Mouse (Mus musculus): Measurements from ENCODE around the gene Myocos.
"Not testable (repeated sequence)": the region's sequence is repeated elsewhere in the genome, so short reads cannot be mapped to it uniquely, and the experiment has no call there.

Gene Myocos

GRCm38 (mm10) chr1:162658119-162658518 lies at the start of gene Myocos:
Gene Myocos (minus strand): TSS chr1:162658219.
- DNase-seq: no peak

DNA sequence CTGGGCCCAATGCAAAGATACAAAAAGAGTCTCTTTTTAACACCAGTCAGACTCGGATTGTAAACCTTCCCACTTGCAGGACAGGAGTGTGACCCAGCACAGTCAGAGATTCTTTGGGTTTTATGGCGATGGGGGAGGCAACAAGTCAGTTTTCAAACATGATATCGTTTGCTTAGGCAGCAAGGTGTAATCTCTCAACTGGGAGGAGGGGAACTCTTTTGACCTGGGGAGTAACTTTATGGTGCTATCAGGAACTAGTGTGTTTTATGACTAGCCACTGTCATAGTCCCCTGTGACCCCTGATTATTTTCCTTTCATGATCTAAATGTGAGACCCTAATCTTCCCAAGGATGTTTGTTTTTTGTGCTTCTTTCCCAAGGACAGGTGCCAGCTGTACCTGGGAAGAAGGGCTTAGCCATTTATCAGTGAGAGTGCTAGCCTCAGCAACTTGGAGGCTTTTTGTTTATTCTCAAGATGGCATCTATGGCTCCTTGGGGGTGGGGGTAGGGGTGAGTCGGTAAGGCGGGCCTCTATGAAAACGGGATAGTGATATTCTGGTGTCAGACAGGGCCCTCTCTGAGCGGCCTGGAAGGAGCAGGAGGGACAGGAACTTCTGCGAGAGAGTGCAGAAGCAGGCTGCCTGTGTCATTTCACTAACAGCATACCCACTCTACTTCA lies 42.5 kb upstream of the Myocos start:
- DNase-seq: no peak

DNA sequence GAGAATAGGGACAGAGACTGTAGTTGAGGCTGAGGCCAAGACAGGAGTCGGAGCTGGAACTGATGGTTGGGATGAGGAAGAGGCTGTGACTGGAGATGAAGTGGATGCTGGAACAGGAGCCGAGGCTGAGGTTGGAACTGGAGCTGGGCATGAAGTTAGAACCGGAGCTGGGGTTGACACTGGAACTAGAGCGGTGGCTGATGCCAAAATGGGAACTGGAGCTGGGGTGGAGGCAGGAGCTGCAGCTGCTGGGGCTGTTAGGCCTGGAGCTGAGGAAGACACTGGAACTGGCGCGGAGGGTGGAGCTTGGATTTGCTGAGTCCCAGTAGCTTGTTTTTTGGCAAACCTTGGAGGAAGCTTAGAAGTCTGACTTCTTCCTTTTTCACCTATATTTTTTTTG lies 39.8 kb upstream of the Myocos start:
- no peak for DNase-seq

DNA sequence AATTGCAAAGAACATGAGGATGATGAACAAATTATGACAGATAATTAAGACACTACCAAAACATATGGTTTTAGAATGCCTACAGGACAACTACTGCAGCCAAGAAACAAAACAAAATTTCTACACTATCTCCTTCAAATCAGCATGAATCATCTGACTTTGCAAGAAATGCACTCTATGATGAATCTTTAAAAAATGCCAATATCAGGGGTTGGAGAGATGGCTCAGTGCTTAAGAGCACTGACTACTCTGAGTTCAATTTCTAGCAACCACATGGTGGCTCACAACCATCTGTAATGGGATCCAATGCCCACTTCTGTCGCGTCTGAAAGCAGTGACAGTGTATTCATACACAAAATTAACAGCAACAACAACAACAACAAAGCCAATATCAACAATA lies 35.7 kb upstream of the Myocos start:
- DNase-seq: no peak

DNA sequence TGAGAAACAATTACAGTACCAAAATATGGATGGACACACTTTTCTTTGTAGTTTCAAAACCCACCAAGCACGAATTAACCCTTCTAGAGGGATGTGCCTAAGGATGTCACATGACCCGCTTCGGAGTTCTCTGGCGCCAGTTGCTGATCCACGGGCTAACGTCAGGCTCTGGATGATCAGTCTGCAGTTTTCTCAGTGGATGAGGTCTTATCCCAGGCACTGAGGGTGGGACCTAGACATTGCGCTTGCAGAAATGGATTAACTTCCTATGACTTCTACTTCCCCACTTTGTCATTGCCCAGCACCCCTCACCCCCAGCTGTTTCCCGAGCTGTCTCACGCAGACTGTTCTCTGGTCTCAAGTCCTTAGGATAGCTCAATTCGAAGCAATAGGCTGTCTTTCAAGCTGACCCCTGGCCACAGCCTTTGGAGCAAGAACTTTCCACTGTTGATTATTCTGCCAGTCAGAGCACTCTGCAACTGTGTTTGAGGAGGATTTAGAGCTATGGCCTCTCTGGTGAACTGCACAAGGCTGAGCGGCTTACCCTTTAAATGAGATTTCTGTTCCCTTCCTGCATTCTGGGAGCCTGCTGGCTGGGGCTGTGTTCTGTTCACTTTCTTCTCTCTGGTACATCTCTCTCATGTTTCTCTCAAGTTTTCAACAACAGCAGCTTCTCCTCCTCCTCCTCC lies 7.6 kb upstream of the Myocos start:
- DNase-seq: peak; percentile 21

DNA sequence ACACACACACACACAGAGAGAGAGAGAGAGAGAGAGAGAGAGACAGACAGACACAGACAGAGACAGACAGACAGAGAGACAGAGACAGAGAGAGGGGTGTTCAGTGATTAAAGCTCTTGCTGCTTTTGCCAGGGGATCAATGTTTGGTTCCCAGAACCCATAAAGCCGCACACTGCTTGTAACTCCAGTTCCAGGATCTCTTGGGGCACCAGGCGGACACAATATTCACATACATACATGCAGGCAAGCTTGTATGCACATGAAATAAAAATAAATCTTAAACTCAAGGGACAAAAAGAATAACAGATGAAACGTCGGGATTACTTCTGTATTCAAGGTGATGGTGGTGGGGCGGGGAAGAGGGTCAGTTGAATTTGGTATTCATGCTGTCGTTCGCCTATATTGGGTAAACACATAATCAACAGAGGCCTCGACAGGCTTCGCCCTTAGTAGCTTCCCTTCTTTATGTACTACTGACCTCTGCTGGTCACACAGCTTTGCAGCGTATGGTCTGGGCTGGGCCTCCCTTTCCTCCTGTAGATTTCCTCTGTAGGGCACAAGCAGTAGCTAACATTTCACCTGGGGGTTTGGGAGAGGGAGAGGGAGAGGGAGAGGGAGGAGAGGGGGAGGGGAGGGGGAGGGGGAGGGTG lies 6.9 kb upstream of the Myocos start:
- peak; percentile 77 for DNase-seq

DNA sequence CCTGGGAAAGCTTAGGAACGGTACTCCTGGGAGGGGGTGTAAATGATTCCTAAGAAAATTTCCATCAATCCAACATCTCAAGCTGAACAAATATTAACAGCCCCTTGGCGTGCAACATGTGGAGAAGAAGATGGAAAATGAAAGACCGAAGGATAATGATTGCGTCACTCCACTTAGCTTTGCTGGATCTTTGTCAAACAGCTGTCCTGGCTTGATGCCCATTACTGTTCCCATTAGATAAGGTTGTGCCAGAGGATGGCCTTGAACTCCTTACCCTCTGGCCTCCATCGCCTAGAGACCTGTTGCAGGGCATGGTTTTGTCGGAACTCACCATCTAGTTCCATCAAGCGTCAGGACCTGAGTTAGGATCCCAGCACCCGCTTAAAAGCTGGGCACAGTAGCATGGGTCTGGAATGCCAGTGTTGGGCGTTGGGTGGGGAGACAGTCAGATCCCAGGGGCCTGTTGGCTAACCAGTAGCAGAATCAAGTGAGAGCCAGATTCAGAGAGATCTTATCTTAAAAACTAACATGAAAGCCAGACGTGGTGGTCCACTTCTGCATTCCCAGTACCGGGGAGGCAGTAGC lies 2.3 kb upstream of the Myocos start:
- no peak for DNase-seq

GRCm38 (mm10) chr1:162648416-162648815 lies 9.6 kb downstream of the Myocos start:
- no peak for DNase-seq

- DNase-seq: peak; percentile 62
Measured at GRCm38 (mm10) chr1:162646083-162646686, 11.8 kb downstream of the Myocos start.

GRCm38 (mm10) chr1:162643752-162644151 lies 14.3 kb downstream of the Myocos start:
- DNase-seq: no peak

DNA sequence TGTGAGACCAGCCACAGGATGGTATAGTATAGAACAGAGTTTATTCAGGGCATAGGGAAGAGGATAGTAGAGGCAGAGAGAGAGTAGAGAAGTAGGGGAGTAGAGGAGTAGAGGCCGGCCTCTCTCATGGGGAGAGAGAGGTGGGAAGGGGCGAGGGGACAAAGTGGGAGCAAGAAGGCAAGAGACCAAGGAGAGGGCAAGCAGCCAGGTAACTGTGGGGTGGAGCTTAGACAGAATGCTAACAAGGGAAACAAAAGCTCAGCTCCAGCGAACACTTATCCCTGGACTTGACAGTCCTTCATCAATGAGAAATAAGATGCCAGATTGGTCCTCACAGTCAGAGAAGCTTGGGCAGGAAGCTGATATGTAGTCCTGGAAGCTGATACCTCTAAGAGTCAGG lies 15.4 kb downstream of the Myocos start:
- no peak for DNase-seq

DNA sequence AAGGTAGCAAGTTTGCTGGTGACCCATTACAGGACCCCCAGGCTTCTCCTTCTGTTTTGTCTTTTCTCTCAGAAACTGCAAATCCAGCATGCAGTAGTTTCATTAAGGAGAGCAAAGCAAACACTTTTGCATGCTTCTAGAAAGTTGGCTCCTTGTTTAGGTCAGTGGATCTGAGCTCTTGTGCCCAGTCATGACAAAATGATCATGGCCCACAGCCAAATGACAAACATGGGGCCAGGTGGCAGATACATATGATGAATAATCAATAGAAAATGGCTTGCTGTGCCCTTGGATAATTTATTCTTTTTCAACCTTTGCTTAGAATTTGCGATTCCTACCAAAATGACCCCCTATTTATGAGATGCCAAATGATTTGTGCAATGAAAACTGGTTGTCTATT lies 18.2 kb downstream of the Myocos start:
- DNase-seq: no peak

- no peak for DNase-seq
Measured at GRCm38 (mm10) chr1:162639051-162639750, 18.8 kb downstream of the Myocos start, which contains the start of gene Myoc. Gene Myoc (plus strand): TSS chr1:162639155.

DNA sequence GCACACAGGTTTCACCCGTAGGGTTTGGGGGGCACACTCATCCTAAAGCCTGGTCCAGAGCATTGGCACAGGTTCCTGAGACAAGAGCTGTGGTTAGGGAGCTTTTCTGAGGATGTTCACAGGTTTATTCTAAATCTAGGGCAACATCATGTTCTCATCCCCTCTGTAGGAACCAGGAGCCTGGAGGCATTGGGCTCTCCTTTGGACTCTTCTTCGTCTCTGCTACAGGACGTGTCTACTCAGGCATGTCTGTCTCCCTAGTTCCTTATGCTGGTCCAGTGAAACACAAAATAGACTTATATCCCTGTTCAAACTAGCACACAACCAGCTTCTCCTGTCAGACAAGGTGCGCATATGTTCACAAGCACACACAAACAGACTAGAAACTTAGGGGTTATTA lies 19.5 kb downstream of the Myocos start:
- DNase-seq: no peak

DNA sequence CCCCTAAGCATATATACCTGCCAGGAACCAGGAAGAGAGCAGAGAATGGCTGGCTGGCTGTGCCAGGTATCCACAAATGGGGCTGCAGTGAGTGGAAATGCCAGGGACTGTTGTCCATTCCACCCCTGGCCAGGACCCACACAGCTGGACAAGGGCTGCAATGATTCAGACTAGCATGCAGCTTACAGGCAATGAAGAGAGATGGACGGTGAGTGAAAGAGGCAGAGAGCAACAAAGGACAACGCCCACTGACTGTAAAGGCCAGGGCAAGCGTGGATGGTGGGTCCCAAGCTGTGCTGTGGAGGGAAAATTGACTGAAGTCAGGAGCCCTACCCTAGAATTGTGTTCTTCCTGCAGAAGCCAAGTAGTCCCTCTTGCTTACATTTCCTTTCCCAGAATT lies 21.5 kb downstream of the Myocos start:
- no peak for DNase-seq

- not testable (repeated sequence) for DNase-seq
Measured at GRCm38 (mm10) chr1:162635291-162635931, 22.6 kb downstream of the Myocos start.

GRCm38 (mm10) chr1:162628326-162628725 lies 29.7 kb downstream of the Myocos start:
- not testable (repeated sequence) for DNase-seq

DNA sequence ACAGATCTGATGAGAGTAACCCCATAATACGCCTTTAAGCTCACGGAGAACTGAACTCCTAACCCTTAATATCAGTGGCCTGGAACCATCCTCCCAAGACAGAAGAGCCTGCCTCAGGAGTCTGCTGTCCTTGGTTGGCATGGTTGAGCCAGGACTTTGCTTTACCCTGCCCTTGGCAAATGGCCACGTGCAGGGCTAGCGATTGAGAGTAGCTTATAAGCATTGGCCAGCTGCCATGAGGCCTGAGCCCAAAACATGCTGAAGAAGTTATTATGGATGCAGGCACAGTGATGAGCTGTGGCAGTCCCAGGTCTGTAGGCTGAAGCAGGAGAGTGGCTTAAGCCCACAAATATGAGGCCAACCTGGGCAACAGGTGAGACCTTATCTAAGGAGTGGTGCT lies 30.2 kb downstream of the Myocos start:
- DNase-seq: not testable (repeated sequence)

- DNase-seq: peak; percentile 19
Measured at GRCm38 (mm10) chr1:162625229-162625628, 32.8 kb downstream of the Myocos start.

- no peak for DNase-seq
Measured at GRCm38 (mm10) chr1:162623895-162624294, 34.1 kb downstream of the Myocos start.

GRCm38 (mm10) chr1:162620487-162620886 lies 37.5 kb downstream of the Myocos start:
- DNase-seq: peak; percentile 52

DNA sequence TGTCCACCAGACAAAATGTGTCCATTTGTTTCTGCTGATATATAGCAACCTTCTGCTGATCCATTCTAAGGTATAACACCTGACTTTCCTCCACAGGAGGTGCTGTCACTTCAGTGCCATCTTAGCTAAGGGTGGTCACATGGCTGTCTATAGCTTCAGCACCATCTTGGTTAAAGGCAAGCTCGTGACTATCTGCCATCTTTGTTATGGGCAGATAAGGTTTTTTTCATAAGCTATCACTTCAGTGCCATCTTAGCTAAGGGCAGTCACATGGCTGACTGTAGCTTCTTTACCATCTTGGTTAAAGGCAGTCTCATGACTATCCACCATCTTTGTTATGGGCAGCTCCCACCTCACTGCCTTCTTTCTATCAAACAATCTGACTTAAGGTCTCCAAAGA lies 42.5 kb downstream of the Myocos start:
- no peak for DNase-seq

All from thymus, postnatal 4 days (tissue).